Mouse (Mus musculus): ENCODE measurements around the gene Calhm3.

Calhm3 gene

DNA sequence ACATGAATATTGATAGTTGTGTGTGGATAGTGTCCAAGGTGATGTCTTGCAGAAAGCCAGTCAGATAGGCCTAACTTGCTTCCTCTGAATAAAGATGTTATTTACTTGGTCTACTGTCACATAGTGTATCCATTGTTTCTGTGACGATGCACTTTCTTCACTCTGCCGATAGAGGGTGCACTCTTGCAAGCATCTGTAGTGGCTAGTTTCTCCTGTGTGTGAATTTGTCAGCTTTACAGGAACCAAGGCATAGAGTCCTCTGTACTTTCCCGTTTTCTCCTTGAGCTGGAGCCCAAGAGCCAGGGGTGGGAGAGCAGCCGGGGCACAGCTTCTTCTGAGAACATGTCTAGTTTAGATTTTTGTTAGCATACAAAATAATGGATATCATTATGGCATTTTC, 36.5 kb downstream of the Calhm3 start:
- peak in 1 of 2 experiments; percentile 38 for DNase-seq (ENCODE audit: low spot score in 2 of 2)

DNA sequence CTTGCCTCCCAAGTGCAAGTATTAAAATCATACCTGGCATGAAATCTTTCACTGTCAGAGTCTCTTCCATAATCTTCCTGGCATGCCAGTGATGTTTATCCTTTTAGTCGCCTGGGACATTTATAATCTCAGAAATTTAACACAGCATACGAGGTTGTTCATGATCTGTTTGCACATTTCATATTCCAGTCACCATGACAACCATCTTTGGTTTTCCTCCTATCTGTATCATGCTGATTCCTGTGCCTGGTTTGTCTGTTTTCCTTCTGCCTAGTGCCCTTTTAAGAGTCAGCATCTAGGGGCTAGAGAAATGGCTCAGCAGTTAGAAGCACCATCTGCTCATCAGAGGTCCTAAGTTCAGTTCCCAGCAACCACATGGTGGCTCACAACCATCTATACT, 38.9 kb downstream of the Calhm3 start:
- DNase-seq (ENCODE audit: low spot score in 2 of 2), result no peak

DNA sequence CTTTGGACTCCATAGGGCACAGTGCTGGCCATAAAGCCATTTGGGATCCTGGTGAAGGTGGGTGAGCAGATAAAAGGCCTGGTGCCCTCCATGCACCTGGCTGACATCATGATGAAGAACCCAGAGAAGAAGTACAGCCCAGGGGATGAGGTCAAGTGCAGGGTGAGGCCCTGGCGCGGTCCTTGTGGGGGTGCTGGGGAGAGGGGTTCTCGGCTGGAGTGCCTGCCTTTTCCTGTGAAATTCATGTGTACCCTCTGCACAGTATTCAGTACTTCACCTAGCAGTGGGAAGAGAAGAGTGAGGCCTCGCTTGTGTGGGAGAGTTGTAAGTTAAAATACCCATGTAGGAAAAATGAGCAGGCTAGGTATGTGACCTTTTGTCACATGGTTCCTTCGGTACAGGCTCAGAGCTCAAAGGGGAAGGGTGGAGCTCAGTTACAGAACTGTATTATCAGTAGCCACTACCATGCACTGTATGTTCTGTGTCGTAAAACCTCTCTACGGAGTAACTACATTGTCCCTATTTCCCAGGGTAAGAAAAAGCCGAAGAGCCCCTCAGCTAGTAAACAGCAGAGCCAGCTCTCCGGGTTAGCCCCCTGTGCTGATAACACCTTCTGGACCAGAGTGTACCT, 52.8 kb downstream of the Calhm3 start:
- DNase-seq (ENCODE audit: low spot score in 2 of 2), result no peak

All from spleen, postnatal 36 days (tissue).